Mouse (Mus musculus): ENCODE data around the gene Rasgrf1. TPM values are rescaled to one million over a fixed set of nuclear protein-coding genes. Genes with fewer than 3 reads are reported as not detected.

Rasgrf1 gene
- polyA plus RNA-seq, 1 experiment from 2014 or later: 0.15 TPM

GRCm38 (mm10) chr9:89973856-89974255 lies 64.1 kb downstream of the Rasgrf1 start:
- Histone ChIP-seq H3K4me1 (no peaks in the 10 kb centered on the region), H3K27me3 (no peaks in the 10 kb centered on the region), H3K9ac (no peak overlapping the region), H3K36me3 (no peaks in the 10 kb centered on the region), H3K9me3 (no peaks in the 10 kb centered on the region), H3K4me2 (replicated peaks) (no peak overlapping the region), H3K27ac (no peak overlapping the region), H3K4me3 (no peak overlapping the region)
- WGBS: 36% methylated on average over 5 of the region's 5 CpGs
- ATAC-seq (ENCODE audit: insufficient number of reproducible peaks, insufficient read depth, low FRiP score, low TSS enrichment): no peak

- ATAC-seq (ENCODE audit: insufficient number of reproducible peaks, insufficient read depth, low FRiP score, low TSS enrichment): no peak
- WGBS: 79% methylated on average over 10 of the region's 10 CpGs
Observed at GRCm38 (mm10) chr9:89974463-89974931, 64.8 kb downstream of the Rasgrf1 start.

DNA sequence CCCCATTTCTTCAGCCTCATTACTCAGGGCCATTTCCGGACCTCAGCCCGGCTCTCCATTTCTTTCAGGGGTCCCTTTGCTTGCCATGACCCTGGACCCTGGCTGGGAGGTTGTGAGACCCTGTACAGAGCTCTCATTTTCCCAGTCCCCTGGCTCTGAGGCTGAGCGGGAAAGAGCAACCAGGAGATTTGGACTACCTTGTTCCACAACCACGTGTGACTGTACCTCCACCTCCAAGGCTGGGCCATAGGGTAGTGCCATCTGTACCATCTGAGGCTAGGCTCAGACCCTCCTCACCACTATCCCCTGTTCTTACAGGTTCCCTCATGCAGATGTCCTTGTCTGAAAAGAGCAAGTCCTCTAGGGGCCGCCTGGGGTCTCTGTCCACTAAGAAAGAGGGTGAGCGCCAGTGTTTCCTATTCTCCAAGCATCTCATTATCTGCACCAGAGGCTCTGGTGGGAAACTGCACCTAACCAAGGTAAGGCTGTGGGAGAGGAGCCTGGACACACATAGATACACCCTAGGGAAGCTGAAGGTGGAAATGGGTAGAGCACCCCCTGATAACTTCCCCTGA lies 66.7 kb downstream of the Rasgrf1 start:
- WGBS: 75% methylated on average over 6 of the region's 6 CpGs
- Histone ChIP-seq H3K4me3 (no peak overlapping the region), H3K27ac (no peak overlapping the region), H3K4me2 (replicated peaks) (no peak overlapping the region), H3K36me3 (no peaks in the 10 kb centered on the region), H3K27me3 (no peaks in the 10 kb centered on the region), H3K9ac (no peak overlapping the region), H3K9me3 (no peaks in the 10 kb centered on the region), H3K4me1 (no peaks in the 10 kb centered on the region)
- no peak for ATAC-seq (ENCODE audit: insufficient number of reproducible peaks, insufficient read depth, low FRiP score, low TSS enrichment)

More at GRCm38 (mm10) chr9:89974463-89974931, 64.8 kb downstream of the Rasgrf1 start:
- H3K4me1 ChIP-seq: no peaks in the 10 kb centered on the region
- no peaks in the 10 kb centered on the region for H3K36me3 ChIP-seq
- H3K4me3 ChIP-seq: no peak overlapping the region
- H3K9ac ChIP-seq: no peak overlapping the region
- H3K4me2 ChIP-seq (replicated peaks): no peak overlapping the region
- no peaks in the 10 kb centered on the region for H3K9me3 ChIP-seq
- H3K27ac ChIP-seq: no peak overlapping the region
- no peaks in the 10 kb centered on the region for H3K27me3 ChIP-seq

DNA sequence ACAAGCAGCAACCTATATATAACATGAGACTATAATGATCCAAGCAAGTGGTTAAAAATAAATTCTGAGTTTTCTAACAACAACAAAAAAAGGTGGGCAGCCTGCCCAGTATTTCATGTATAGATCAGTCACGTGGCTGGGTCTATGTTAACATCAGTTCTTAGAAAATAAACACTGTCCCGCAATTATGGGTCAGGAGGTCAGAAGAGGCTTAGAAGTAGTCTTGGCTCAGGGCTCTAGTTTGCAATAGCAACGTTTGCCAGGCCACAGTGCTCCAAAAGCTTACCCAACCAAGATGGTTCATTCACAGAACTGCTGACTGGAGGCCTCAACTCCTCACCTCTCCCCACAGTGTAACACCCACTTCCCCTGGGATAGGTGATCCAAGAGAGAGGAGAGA lies 69.5 kb downstream of the Rasgrf1 start:
- Histone ChIP-seq H3K9ac (no peak overlapping the region), H3K4me3 (no peak overlapping the region), H3K9me3 (no peaks in the 10 kb centered on the region), H3K4me2 (replicated peaks) (no peak overlapping the region), H3K27me3 (no peaks in the 10 kb centered on the region), H3K4me1 (no peaks in the 10 kb centered on the region), H3K36me3 (no peaks in the 10 kb centered on the region), H3K27ac (no peak overlapping the region)
- ATAC-seq (ENCODE audit: insufficient number of reproducible peaks, insufficient read depth, low FRiP score, low TSS enrichment): no peak
- 29% methylated on average over 3 of the region's 3 CpGs for WGBS

DNA sequence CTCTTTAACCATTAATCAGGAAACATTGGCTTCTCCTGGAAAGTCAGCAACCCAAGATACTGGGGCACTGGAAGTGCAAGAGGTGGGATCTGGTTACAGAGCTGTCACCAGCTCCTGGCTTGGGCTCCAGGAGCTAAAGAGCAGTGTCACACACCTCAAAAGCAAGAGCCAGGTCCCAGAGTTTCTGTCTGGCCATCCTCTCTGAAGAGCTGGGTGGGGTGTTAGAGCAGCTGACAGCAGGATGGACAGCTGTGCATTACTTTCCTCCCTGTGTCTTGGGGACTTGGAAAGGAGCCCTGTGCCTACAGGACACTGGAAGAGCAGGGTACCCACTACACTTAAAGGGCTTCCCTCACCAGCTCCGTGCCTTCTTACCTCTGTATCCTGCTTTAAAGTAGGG lies 72.5 kb downstream of the Rasgrf1 start:
- H3K27ac ChIP-seq: no peak overlapping the region
- H3K9ac ChIP-seq: no peak overlapping the region
- no peaks in the 10 kb centered on the region for H3K27me3 ChIP-seq
- 82% methylated on average over 1 of the region's 1 CpGs for WGBS
- H3K4me1 ChIP-seq: no peaks in the 10 kb centered on the region
- H3K4me2 ChIP-seq (replicated peaks): no peak overlapping the region
- H3K4me3 ChIP-seq: no peak overlapping the region
- H3K9me3 ChIP-seq: no peaks in the 10 kb centered on the region
- no peak for ATAC-seq (ENCODE audit: insufficient number of reproducible peaks, insufficient read depth, low FRiP score, low TSS enrichment)
- H3K36me3 ChIP-seq: no peaks in the 10 kb centered on the region

- WGBS: 90% methylated on average over 3 of the region's 3 CpGs
- H3K27ac ChIP-seq: no peak overlapping the region
- no peaks in the 10 kb centered on the region for H3K36me3 ChIP-seq
- H3K9me3 ChIP-seq: no peaks in the 10 kb centered on the region
- no peaks in the 10 kb centered on the region for H3K4me1 ChIP-seq
- H3K4me2 ChIP-seq (replicated peaks): no peak overlapping the region
- H3K4me3 ChIP-seq: no peak overlapping the region
- H3K27me3 ChIP-seq: no peaks in the 10 kb centered on the region
- H3K9ac ChIP-seq: no peak overlapping the region
- no peak for ATAC-seq (ENCODE audit: insufficient number of reproducible peaks, insufficient read depth, low FRiP score, low TSS enrichment)
Observed at GRCm38 (mm10) chr9:89988053-89988452, 78.3 kb downstream of the Rasgrf1 start.

GRCm38 (mm10) chr9:89988811-89989528 lies 79.3 kb downstream of the Rasgrf1 start:
- no peak overlapping the region for H3K4me2 ChIP-seq (replicated peaks)
- no peaks in the 10 kb centered on the region for H3K4me1 ChIP-seq
- H3K4me3 ChIP-seq: no peak overlapping the region
- no peaks in the 10 kb centered on the region for H3K9me3 ChIP-seq
- 86% methylated on average over 10 of the region's 10 CpGs for WGBS
- no peaks in the 10 kb centered on the region for H3K36me3 ChIP-seq
- no peak for ATAC-seq (ENCODE audit: insufficient number of reproducible peaks, insufficient read depth, low FRiP score, low TSS enrichment)
- H3K27me3 ChIP-seq: no peaks in the 10 kb centered on the region
- no peak overlapping the region for H3K27ac ChIP-seq
- no peak overlapping the region for H3K9ac ChIP-seq

GRCm38 (mm10) chr9:90006432-90006831 lies 96.7 kb downstream of the Rasgrf1 start:
- WGBS: 89% methylated on average over 3 of the region's 3 CpGs
- ATAC-seq (ENCODE audit: insufficient number of reproducible peaks, insufficient read depth, low FRiP score, low TSS enrichment): no peak
- no peak overlapping the region for H3K27ac ChIP-seq
- no peaks in the 10 kb centered on the region for H3K36me3 ChIP-seq
- no peak overlapping the region for H3K4me2 ChIP-seq (replicated peaks)
- no peaks in the 10 kb centered on the region for H3K27me3 ChIP-seq
- H3K9ac ChIP-seq: no peak overlapping the region
- no peaks in the 10 kb centered on the region for H3K9me3 ChIP-seq
- H3K4me1 ChIP-seq: no peaks in the 10 kb centered on the region
- no peak overlapping the region for H3K4me3 ChIP-seq

DNA sequence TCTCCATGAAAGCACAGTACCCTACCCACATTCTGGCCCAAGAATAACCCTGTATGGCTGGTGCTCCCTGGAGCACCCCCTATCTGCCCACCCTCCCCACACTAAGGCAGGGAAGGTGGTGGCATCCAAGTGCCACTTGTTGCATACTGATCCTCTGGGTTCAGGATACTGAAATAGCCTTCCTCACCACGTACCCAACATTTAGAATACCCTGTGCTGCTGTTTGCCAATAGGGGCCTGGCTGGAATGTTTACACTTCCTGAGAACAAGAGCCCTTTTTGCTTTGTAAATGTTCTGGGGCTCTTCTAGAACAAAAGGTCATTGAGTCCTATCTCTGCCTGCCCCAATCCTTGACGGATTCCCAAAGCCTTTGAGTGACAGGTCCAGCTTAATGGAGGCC lies 97.4 kb downstream of the Rasgrf1 start:
- Histone ChIP-seq H3K27ac (no peak overlapping the region), H3K4me2 (replicated peaks) (no peak overlapping the region), H3K36me3 (no peaks in the 10 kb centered on the region), H3K9ac (no peak overlapping the region), H3K4me3 (no peak overlapping the region), H3K4me1 (no peaks in the 10 kb centered on the region), H3K27me3 (no peaks in the 10 kb centered on the region), H3K9me3 (no peaks in the 10 kb centered on the region)
- ATAC-seq (ENCODE audit: insufficient number of reproducible peaks, insufficient read depth, low FRiP score, low TSS enrichment): no peak
- WGBS: 17% methylated on average over 2 of the region's 2 CpGs

- H3K9me3 ChIP-seq: no peaks in the 10 kb centered on the region
Observed at GRCm38 (mm10) chr9:90008138-90008537, 98.4 kb downstream of the Rasgrf1 start.

GRCm38 (mm10) chr9:90011849-90012248 lies 102.1 kb downstream of the Rasgrf1 start:
- Histone ChIP-seq H3K9ac (no peak overlapping the region), H3K27ac (no peak overlapping the region), H3K36me3 (no peaks in the 10 kb centered on the region), H3K4me1 (no peaks in the 10 kb centered on the region), H3K4me3 (no peak overlapping the region), H3K4me2 (replicated peaks) (no peak overlapping the region), H3K27me3 (no peaks in the 10 kb centered on the region), H3K9me3 (no peaks in the 10 kb centered on the region)
- 67% methylated on average over 2 of the region's 2 CpGs for WGBS
- no peak for ATAC-seq (ENCODE audit: insufficient number of reproducible peaks, insufficient read depth, low FRiP score, low TSS enrichment)

More at GRCm38 (mm10) chr9:90008138-90008537, 98.4 kb downstream of the Rasgrf1 start:
- Histone ChIP-seq H3K4me3 (no peak overlapping the region), H3K36me3 (no peaks in the 10 kb centered on the region), H3K4me2 (replicated peaks) (no peak overlapping the region), H3K27me3 (no peaks in the 10 kb centered on the region), H3K4me1 (no peaks in the 10 kb centered on the region), H3K27ac (no peak overlapping the region), H3K9ac (no peak overlapping the region)
- 90% methylated on average over 6 of the region's 6 CpGs for WGBS
- ATAC-seq (ENCODE audit: insufficient number of reproducible peaks, insufficient read depth, low FRiP score, low TSS enrichment): no peak

DNA sequence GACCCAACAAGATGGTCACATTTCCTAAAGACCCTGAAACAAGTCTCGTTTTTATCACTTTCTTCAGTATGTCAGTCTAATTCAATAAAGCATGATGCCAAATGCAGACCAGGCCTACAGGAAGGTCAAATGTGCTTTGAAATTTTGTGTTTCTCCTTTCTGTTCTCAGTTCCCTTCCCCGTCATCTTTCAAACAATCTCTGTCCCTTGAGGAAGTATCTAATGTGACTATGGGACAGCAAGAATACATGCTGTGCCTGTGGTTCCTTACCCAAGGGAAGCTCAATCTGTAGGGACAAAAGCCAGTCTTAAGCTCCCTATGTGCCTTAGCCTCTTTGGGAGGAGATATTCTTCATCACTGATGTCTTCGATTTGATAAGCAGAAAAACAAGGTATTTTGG lies 104.9 kb downstream of the Rasgrf1 start:
- H3K27ac ChIP-seq: no peak overlapping the region
- no peak overlapping the region for H3K4me2 ChIP-seq (replicated peaks)
- 84% methylated on average over 3 of the region's 3 CpGs for WGBS
- H3K4me1 ChIP-seq: no peaks in the 10 kb centered on the region
- H3K9me3 ChIP-seq: no peaks in the 10 kb centered on the region
- no peaks in the 10 kb centered on the region for H3K36me3 ChIP-seq
- no peak for ATAC-seq (ENCODE audit: insufficient number of reproducible peaks, insufficient read depth, low FRiP score, low TSS enrichment)
- H3K4me3 ChIP-seq: no peak overlapping the region
- H3K9ac ChIP-seq: no peak overlapping the region
- H3K27me3 ChIP-seq: no peaks in the 10 kb centered on the region

Measured in embryonic facial prominence, embryonic 12.5 days (tissue).